Mouse (Mus musculus): Measurements from ENCODE around the gene Slc8a1. TPM values are rescaled to one million over a fixed set of nuclear protein-coding genes. Genes with fewer than 3 reads are reported as not detected.

The Slc8a1 gene
- polyA plus RNA-seq, 1 experiment, result 3.2 TPM

DNA sequence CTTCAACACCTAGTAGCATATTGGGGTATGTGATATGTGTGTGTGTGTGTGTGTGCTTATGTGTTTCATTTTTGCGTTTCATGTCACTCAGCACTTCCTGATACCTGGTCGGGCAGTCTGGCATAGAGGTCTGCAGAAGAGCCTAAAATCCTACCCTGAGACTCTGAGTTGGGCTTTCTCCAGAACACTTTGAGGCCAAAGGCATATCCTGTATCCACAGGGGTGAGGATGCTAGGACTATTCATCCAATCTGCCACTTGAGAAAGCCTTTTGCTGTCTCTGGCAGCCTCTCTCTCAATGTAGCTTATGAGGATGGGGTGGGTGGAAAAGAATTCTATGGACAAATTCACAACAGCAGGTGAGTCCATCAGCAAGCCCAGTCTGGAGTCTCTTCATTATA, 234.1 kb downstream of the Slc8a1 start:
- H3K27ac ChIP-seq (ENCODE audit: insufficient read depth, low read length), result no peak overlapping the region
- no peaks in the 10 kb centered on the region for H3K36me3 ChIP-seq (ENCODE audit: control insufficient read depth, insufficient read depth, low read length)
- TF ChIP-seq POLR2A (IDR thresholded peaks at IDR 0.05; ENCODE audit: low read depth, low read length) (no peak), CTCF (IDR thresholded peaks at IDR 0.05; ENCODE audit: extremely low read depth, insufficient read depth, insufficient read length, insufficient replicate concordance) (no peak)
- no peak overlapping the region for H3K4me3 ChIP-seq (ENCODE audit: extremely low read depth, insufficient read depth, insufficient read length)
- no peaks in the 10 kb centered on the region for H3K27me3 ChIP-seq (ENCODE audit: control insufficient read depth, insufficient read depth, low read length)
- 72% methylated on average over 2 of the region's 2 CpGs for WGBS
- DNase-seq (ENCODE audit: low read depth in 1 of 2, low spot score in 2 of 2), result no peak
- no peaks in the 10 kb centered on the region for H3K4me1 ChIP-seq (ENCODE audit: control insufficient read depth, insufficient read depth, insufficient read length)

DNA sequence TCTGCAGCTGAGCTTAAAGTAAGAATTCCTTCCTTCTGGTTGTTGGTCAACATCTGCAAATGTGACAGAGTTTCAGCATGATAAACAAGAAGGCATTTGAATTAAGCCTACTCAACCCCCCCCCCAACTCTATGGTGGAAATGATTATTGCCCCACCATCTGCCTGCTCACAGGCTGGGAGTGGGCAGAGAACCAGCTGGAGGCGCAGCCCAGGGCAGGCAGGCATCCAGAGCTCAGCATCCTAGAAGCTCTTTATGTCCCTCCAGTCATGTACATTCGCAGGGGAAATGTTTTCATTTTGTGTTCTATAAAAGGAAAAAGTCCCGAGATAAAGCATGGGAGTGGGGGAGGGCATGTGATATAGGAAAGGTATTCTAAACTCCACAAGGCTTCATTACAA, 235.4 kb downstream of the Slc8a1 start:
- Histone ChIP-seq H3K36me3 (ENCODE audit: control insufficient read depth, insufficient read depth, low read length) (no peaks in the 10 kb centered on the region), H3K4me3 (ENCODE audit: extremely low read depth, insufficient read depth, insufficient read length) (no peak overlapping the region), H3K27ac (ENCODE audit: insufficient read depth, low read length) (no peak overlapping the region), H3K4me1 (ENCODE audit: control insufficient read depth, insufficient read depth, insufficient read length) (no peaks in the 10 kb centered on the region), H3K27me3 (ENCODE audit: control insufficient read depth, insufficient read depth, low read length) (no peaks in the 10 kb centered on the region)
- no peak for TF ChIP-seq POLR2A (IDR thresholded peaks at IDR 0.05; ENCODE audit: low read depth, low read length)
- no peak for TF ChIP-seq CTCF (IDR thresholded peaks at IDR 0.05; ENCODE audit: extremely low read depth, insufficient read depth, insufficient read length, insufficient replicate concordance)
- DNase-seq (ENCODE audit: low read depth in 1 of 2, low spot score in 2 of 2), result no peak
- WGBS, result 88% methylated on average over 3 of the region's 3 CpGs

DNA sequence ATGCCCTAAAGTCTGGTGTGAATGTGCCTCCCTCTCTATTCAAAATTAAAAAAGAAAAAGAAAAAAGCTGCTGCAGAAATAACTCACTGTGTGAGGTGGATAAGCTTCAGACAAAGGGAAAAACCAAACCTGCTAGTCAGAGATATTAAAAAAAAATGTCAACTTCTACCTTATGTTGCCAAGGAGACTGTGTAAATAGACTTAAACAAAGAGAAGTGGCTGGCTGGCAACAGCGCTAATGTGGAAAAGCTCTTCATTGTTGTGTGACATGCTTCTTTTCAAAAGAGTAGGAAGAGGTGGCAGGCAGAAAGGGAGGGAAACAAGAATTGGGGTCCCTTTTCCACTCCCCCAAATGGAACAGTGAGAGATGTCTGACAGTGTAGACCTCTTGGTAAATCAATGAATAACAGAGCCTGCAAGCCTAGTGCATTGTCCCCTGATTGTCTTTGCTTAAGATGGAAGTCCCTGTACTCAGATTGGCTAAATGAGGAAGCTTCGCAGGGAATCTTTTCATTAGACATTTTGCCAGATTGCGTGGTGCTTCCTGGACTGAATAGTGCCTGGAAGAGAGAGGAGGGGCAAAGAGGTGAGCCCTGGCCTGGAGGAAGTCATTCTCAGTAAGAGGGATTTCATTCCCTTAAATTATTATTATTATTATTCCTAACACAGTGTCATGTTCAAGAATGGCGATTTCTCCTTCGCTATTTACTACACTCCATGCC, 237.3 kb downstream of the Slc8a1 start:
- DNase-seq (ENCODE audit: low read depth in 1 of 2, low spot score in 2 of 2), result no peak
- Histone ChIP-seq H3K27me3 (ENCODE audit: control insufficient read depth, insufficient read depth, low read length) (no peaks in the 10 kb centered on the region), H3K36me3 (ENCODE audit: control insufficient read depth, insufficient read depth, low read length) (no peaks in the 10 kb centered on the region), H3K4me1 (ENCODE audit: control insufficient read depth, insufficient read depth, insufficient read length) (no peaks in the 10 kb centered on the region), H3K27ac (ENCODE audit: insufficient read depth, low read length) (no peak overlapping the region), H3K4me3 (ENCODE audit: extremely low read depth, insufficient read depth, insufficient read length) (no peak overlapping the region)
- no peak for TF ChIP-seq POLR2A (IDR thresholded peaks at IDR 0.05; ENCODE audit: low read depth, low read length)
- no peak for TF ChIP-seq CTCF (IDR thresholded peaks at IDR 0.05; ENCODE audit: extremely low read depth, insufficient read depth, insufficient read length, insufficient replicate concordance)
- WGBS, result 75% methylated on average over 5 of the region's 5 CpGs

DNA sequence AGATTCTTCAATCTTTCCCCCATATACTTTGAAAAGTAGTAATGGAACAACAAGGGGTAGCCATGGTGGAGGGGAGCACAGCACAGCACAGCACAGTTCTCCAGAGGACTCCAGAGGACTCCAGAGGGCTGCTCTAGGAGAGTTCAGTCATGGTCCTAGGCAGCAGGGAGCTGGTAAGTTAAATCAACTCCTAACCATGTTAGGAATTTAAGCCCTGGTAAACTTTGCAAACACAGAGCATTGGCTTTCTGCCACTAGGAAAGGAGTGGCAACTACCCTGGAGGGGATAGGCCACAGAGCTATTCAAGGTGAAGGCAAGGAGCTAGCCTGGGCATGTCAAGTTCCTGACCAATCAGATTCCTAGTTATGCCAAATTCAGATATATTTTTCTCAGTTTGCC, 240.3 kb downstream of the Slc8a1 start:
- no peak overlapping the region for H3K27ac ChIP-seq (ENCODE audit: insufficient read depth, low read length)
- no peak overlapping the region for H3K4me3 ChIP-seq (ENCODE audit: extremely low read depth, insufficient read depth, insufficient read length)
- no peak for TF ChIP-seq POLR2A (IDR thresholded peaks at IDR 0.05; ENCODE audit: low read depth, low read length)
- TF ChIP-seq CTCF (IDR thresholded peaks at IDR 0.05; ENCODE audit: extremely low read depth, insufficient read depth, insufficient read length, insufficient replicate concordance), result no peak
- no peaks in the 10 kb centered on the region for H3K27me3 ChIP-seq (ENCODE audit: control insufficient read depth, insufficient read depth, low read length)
- H3K36me3 ChIP-seq (ENCODE audit: control insufficient read depth, insufficient read depth, low read length), result no peaks in the 10 kb centered on the region
- no peak for DNase-seq (ENCODE audit: low read depth in 1 of 2, low spot score in 2 of 2)
- no peaks in the 10 kb centered on the region for H3K4me1 ChIP-seq (ENCODE audit: control insufficient read depth, insufficient read depth, insufficient read length)

DNA sequence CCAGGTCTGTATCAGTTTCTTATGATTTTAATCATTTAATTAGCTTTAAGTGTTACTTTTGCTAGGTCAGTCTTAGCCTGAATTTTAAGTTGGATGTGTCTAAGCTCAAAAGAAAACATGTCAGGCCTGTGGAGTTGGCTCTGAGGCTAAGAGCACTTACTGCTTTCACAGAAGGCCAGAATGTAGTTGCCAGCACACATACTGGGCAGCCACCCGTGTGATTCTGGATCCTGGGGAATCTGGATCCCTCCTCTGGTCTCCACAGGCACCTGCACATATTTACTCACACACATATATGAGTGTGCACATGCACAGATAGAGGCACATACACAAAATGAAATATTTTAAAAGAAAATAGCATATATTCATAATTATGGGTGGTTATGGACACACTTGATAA, 241.6 kb downstream of the Slc8a1 start:
- H3K27ac ChIP-seq (ENCODE audit: insufficient read depth, low read length), result no peak overlapping the region
- H3K4me3 ChIP-seq (ENCODE audit: extremely low read depth, insufficient read depth, insufficient read length), result no peak overlapping the region
- no peak for DNase-seq (ENCODE audit: low read depth in 1 of 2, low spot score in 2 of 2)
- TF ChIP-seq CTCF (IDR thresholded peaks at IDR 0.05; ENCODE audit: extremely low read depth, insufficient read depth, insufficient read length, insufficient replicate concordance) (no peak), POLR2A (IDR thresholded peaks at IDR 0.05; ENCODE audit: low read depth, low read length) (no peak)
- H3K36me3 ChIP-seq (ENCODE audit: control insufficient read depth, insufficient read depth, low read length), result no peaks in the 10 kb centered on the region
- no peaks in the 10 kb centered on the region for H3K27me3 ChIP-seq (ENCODE audit: control insufficient read depth, insufficient read depth, low read length)
- H3K4me1 ChIP-seq (ENCODE audit: control insufficient read depth, insufficient read depth, insufficient read length), result no peaks in the 10 kb centered on the region
- WGBS, result 92% methylated on average over 1 of the region's 1 CpGs

DNA sequence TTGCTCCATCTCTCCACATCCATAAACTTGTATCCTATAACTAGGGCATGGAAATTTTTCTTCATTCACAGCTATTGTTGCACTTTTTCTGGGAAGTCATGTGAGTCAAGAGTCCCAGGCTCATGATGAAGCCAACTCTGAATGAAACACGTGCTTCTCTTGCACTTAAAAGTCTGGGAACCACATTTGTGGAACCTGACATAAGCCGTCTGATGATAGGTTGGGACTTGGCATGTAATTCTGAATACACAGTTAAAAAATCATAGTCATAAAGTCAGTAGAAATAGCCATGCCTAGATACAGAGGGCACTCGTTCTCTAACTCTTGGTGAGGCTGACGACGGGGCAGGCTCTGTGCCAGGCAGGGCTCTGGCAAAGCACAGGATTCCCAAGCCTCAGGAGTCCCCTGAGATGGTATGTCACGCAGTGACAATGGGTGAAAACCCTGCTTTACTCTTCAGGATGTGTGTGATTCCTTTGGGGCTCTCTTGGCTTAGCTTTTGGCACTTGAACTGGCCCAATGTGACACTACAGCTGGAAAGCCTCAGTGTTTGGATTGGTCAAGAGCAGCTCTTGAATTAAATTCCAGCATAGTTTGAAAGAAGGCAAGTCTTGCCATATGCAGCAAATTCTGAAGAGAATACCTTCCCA, 245.8 kb downstream of the Slc8a1 start:
- Histone ChIP-seq H3K4me3 (ENCODE audit: extremely low read depth, insufficient read depth, insufficient read length) (no peak overlapping the region), H3K4me1 (ENCODE audit: control insufficient read depth, insufficient read depth, insufficient read length) (no peaks in the 10 kb centered on the region), H3K36me3 (ENCODE audit: control insufficient read depth, insufficient read depth, low read length) (no peaks in the 10 kb centered on the region), H3K27ac (ENCODE audit: insufficient read depth, low read length) (no peak overlapping the region), H3K27me3 (ENCODE audit: control insufficient read depth, insufficient read depth, low read length) (no peaks in the 10 kb centered on the region)
- TF ChIP-seq POLR2A (IDR thresholded peaks at IDR 0.05; ENCODE audit: low read depth, low read length), result no peak
- no peak for TF ChIP-seq CTCF (IDR thresholded peaks at IDR 0.05; ENCODE audit: extremely low read depth, insufficient read depth, insufficient read length, insufficient replicate concordance)
- 85% methylated on average over 6 of the region's 6 CpGs for WGBS
- no peak for DNase-seq (ENCODE audit: low read depth in 1 of 2, low spot score in 2 of 2)

DNA sequence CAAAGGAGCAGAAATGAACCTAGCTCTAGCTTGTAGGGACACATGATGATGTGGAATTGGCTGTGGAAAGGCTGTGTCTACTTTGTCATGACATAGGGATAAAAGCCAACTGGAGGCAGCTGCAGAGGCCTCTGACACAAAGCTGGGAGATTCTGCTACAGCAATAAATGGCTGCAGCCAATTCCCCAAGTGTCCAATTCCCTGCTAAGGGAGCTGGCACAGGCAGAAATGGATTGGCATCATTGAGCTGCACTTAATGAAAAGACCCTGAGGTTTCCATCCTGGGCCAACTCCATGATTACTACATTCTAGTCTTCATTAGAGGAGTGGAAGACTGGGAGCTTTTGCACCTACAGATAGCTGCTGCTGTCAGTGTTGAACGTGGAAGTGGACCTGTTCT, 251.8 kb downstream of the Slc8a1 start:
- H3K4me1 ChIP-seq (ENCODE audit: control insufficient read depth, insufficient read depth, insufficient read length), result no peaks in the 10 kb centered on the region
- no peak for DNase-seq (ENCODE audit: low read depth in 1 of 2, low spot score in 2 of 2)
- H3K36me3 ChIP-seq (ENCODE audit: control insufficient read depth, insufficient read depth, low read length), result no peaks in the 10 kb centered on the region
- TF ChIP-seq POLR2A (IDR thresholded peaks at IDR 0.05; ENCODE audit: low read depth, low read length), result no peak
- no peak for TF ChIP-seq CTCF (IDR thresholded peaks at IDR 0.05; ENCODE audit: extremely low read depth, insufficient read depth, insufficient read length, insufficient replicate concordance)
- H3K4me3 ChIP-seq (ENCODE audit: extremely low read depth, insufficient read depth, insufficient read length), result no peak overlapping the region
- H3K27me3 ChIP-seq (ENCODE audit: control insufficient read depth, insufficient read depth, low read length), result no peaks in the 10 kb centered on the region
- WGBS, result 74% methylated on average over 1 of the region's 1 CpGs
- no peak overlapping the region for H3K27ac ChIP-seq (ENCODE audit: insufficient read depth, low read length)

Measured in spleen, adult 2 months (tissue).